Mouse (Mus musculus) small intestine, adult 2 months (tissue): Measurements from ENCODE around the gene 9230102O04Rik.

Experiments used
- CTCF ChIP-seq: fragments of 200-500 bp; IDR thresholded peaks from 2 replicates; pipeline ENCODE4 v1.5.1; 2012; ENCODE audit warnings: low read depth, mild to moderate bottlenecking, control low read depth, inconsistent platforms, low read length, moderate library complexity, mixed read lengths; ENCODE audit not compliant: insufficient replicate concordance, insufficient read length; ENCODE audit errors: extremely low read depth
- POLR2A ChIP-seq: fragments of 200-500 bp; IDR thresholded peaks from 2 replicates; pipeline ENCODE4 v1.6.1; 2012; ENCODE audit warnings: low read depth, mild to moderate bottlenecking, control low read depth, inconsistent platforms, low read length, moderate library complexity

GRCm38 (mm10) chr2:9892541-9892940 lies 3.2 kb upstream of the 9230102O04Rik start:
- TF ChIP-seq POLR2A (no peak), CTCF (no peak)
